Mouse (Mus musculus) liver, adult 2 months (tissue): Measurements from ENCODE around the gene Trat1.

Experiments used
- CTCF ChIP-seq: fragments of 200-500 bp; IDR thresholded peaks from 2 replicates; pipeline ENCODE4 v1.5.1; 2011; ENCODE audit warnings: low read depth, low read length, control low read depth
- POLR2A ChIP-seq: fragments of 200-500 bp; IDR thresholded peaks from 2 replicates; pipeline ENCODE4 v1.6.1; 2011; ENCODE audit warnings: low read length, control low read depth; ENCODE audit not compliant: insufficient read depth; ENCODE audit errors: extremely low read depth

DNA sequence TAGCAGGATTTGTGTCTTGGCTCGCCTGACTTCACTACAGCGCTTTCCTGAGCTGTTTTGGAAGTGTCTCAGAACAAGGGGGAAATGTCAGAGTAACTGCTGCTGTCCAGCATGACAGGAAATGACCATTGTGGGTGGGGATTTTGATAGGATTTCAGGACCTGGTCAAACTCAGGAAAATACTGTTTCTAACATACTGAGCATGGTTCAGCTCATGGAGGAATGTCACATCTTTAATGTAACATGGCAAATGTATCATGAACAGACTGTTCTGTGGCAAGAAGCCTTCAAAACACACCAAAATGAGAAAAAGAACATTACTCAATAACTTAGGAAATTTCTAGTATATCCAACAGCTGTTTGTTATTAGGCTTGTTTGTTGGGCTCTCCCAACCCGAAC lies 52.1 kb downstream of the Trat1 start:
- TF ChIP-seq CTCF (no peak), POLR2A (no peak)
